Mouse (Mus musculus): ENCODE measurements around the gene Erich4. TPM values are rescaled to one million over a fixed set of nuclear protein-coding genes. Genes with fewer than 3 reads are reported as not detected.

The Erich4 gene
- polyA plus RNA-seq (2016; fragmentation: Nextera tagmentation; extraction: Ambion mirVana) = 0.13 and 0.14 TPM in 2 replicates

- no peaks in the 10 kb centered on the region for H3K36me3 ChIP-seq
- H3K9ac ChIP-seq = no peak within 1 kb of the TSS
- H3K4me2 ChIP-seq = no peak within 1 kb of the TSS
- H3K27ac ChIP-seq = no peak within 1 kb of the TSS
- peaks cover 27% of the 10 kb centered on the region for H3K4me1 ChIP-seq
- peaks cover 5% of the 10 kb centered on the region; the same call in 1 of the 2 replicates for H3K27me3 ChIP-seq (replicated peaks)
- H3K4me3 ChIP-seq = no peak within 1 kb of the TSS
- 59% methylated on average over 5 of the region's 5 CpGs for WGBS (ENCODE audit: insufficient replicate concordance)
- no peaks in the 10 kb centered on the region for H3K9me3 ChIP-seq (replicated peaks)
- no peak for ATAC-seq
Observed at GRCm38 (mm10) chr7:25615706-25616011, at the start of gene Erich4. Gene Erich4 (minus strand): TSS chr7:25615892.

DNA sequence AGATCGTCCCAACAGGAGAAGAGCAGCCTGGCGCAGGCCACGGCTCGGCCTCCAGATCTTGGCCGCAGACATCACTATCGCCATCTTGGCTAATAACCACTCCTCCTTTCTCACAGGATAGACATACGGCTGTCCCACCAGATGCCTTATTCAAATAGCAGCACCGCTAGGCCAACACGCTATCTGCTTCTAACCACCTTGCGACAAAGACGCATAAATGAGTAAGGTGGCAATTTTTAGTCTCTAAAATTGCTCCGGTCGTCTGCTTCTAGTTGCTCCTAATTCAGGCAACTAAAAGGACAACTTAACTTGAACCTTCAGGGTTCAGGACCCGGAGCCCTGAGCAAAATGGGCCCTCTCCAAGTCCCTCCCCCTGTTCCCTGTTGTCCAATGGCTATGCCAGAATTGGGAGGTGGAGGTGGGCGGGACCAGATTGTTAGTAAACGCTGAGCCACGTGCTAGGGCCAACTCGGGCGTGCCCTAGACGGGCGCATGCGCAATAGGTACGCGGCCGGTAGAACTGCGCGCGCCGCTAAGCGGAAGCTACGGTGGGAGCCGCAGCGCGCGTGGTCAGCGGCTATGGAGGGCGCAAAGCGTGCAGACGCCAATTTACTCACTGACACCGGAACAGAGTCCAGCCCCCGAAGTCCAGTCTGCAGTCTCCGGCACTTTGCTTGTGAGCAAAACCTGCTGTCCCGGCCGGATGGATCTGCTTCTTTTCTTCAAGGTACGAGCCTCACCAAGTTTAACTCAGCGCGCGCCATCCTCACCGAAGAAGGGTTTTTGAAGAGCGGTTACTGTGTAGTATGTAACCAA is 43.2 kb upstream of the Erich4 start, which contains the start of the genes Bckdha and Exosc5:
Gene Bckdha, minus strand, starts transcription at position 325 of the 816 bp plus-strand sequence.
Gene Exosc5, plus strand, starts transcription at position 508 of the 816 bp plus-strand sequence.
- Histone ChIP-seq H3K9me3 (replicated peaks) (no peaks in the 10 kb centered on the region), H3K36me3 (peaks cover 31% of the 10 kb centered on the region), H3K4me3 (peak within 1 kb of the TSS; percentile 77), H3K4me1 (peaks cover 54% of the 10 kb centered on the region), H3K27me3 (replicated peaks) (no peaks in the 10 kb centered on the region), H3K9ac (peak within 1 kb of the TSS; percentile 73), H3K27ac (peak within 1 kb of the TSS; percentile 54), H3K4me2 (peak within 1 kb of the TSS; percentile 83)
- ATAC-seq = peak; percentile 96
- WGBS (ENCODE audit: insufficient replicate concordance) = under 1% methylated on average over 50 of the region's 50 CpGs

DNA sequence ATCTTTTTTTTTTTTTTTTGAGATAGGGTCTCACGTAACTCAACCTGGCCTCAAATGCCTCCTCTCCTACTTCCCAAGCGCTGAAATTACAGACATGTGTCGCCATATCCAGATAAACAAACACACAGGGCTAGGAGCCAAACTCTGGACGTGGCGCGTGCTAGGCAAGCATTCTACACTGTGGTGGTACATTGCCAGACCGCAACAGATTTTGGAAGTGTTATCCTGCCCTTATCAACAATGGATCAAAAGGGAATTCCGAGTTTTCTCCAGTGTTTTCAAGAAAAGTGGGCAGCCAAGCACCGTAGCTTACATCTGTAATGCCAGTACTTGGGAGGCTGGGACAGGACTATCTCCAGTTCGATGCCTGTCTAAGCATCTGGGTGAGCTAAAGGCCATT is 42.1 kb upstream of the Erich4 start:
- no peak for ATAC-seq

GRCm38 (mm10) chr7:25655601-25656428 is 40.1 kb upstream of the Erich4 start:
- no peak overlapping the region for H3K9ac ChIP-seq
- H3K27ac ChIP-seq = no peak overlapping the region
- peaks cover 50% of the 10 kb centered on the region for H3K4me1 ChIP-seq
- H3K36me3 ChIP-seq = peaks cover under 1% of the 10 kb centered on the region
- 64% methylated on average over 11 of the region's 11 CpGs for WGBS (ENCODE audit: insufficient replicate concordance)
- no peak overlapping the region for H3K4me2 ChIP-seq
- no peaks in the 10 kb centered on the region for H3K27me3 ChIP-seq (replicated peaks)
- no peak for ATAC-seq
- H3K9me3 ChIP-seq (replicated peaks) = no peaks in the 10 kb centered on the region
- no peak overlapping the region for H3K4me3 ChIP-seq

More for the DNA sequence above, 42.1 kb upstream of the Erich4 start:
- Histone ChIP-seq H3K27me3 (replicated peaks) (no peaks in the 10 kb centered on the region), H3K4me3 (peak overlapping the region; percentile 77), H3K27ac (no peak overlapping the region), H3K9me3 (replicated peaks) (no peaks in the 10 kb centered on the region), H3K4me2 (peak overlapping the region; percentile 83), H3K4me1 (peaks cover 54% of the 10 kb centered on the region), H3K9ac (peak overlapping the region; percentile 66), H3K36me3 (peaks cover 20% of the 10 kb centered on the region)
- WGBS (ENCODE audit: insufficient replicate concordance) = 27% methylated on average over 10 of the region's 10 CpGs

DNA sequence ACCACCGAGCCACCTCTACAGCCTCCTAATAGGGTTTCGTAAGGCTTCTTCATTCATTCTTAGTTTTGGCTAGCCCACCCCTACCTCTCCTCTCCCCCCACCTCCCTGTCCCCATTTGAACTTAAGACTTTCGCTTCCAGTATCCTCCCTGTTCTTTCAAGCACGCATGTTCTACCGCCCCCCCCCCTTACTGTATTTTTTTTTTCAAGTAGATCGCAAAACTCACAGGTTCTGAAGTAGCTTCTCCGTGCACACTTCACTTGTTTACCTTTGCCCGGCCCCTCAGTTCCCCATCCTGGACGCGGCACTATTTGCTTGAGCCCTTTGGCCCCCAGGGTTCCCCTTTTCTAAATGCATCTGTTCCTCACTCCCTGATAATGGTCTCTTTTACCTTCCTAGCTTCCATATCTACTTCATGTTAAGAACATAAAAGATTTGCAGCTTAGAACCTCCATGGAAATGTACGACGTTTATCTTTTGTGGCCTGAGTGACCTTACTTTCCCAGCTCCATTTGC is 36.6 kb upstream of the Erich4 start:
- Histone ChIP-seq H3K9ac (no peak overlapping the region), H3K27ac (no peak overlapping the region), H3K9me3 (replicated peaks) (no peaks in the 10 kb centered on the region), H3K36me3 (no peaks in the 10 kb centered on the region), H3K27me3 (replicated peaks) (no peaks in the 10 kb centered on the region), H3K4me2 (0 out of 2 replicates have a peak overlapping the region, but pooled peaks have one; percentile 8), H3K4me1 (peaks cover 36% of the 10 kb centered on the region), H3K4me3 (no peak overlapping the region)
- WGBS (ENCODE audit: insufficient replicate concordance) = 39% methylated on average over 12 of the region's 12 CpGs
- ATAC-seq = no peak

- ATAC-seq = no peak
Observed at GRCm38 (mm10) chr7:25651281-25651680, 35.6 kb upstream of the Erich4 start.

GRCm38 (mm10) chr7:25649839-25650238 is 34.1 kb upstream of the Erich4 start:
- ATAC-seq = 0 out of 2 replicates have a peak, but pooled peaks have one; percentile 9
- no peak overlapping the region for H3K9ac ChIP-seq
- H3K9me3 ChIP-seq (replicated peaks) = no peaks in the 10 kb centered on the region
- H3K27me3 ChIP-seq (replicated peaks) = no peaks in the 10 kb centered on the region
- no peak overlapping the region for H3K4me3 ChIP-seq
- peaks cover 25% of the 10 kb centered on the region for H3K4me1 ChIP-seq
- H3K4me2 ChIP-seq = no peak overlapping the region
- 25% methylated on average over 5 of the region's 5 CpGs for WGBS (ENCODE audit: insufficient replicate concordance)
- no peak overlapping the region; the same call in 1 of the 2 replicates for H3K27ac ChIP-seq
- H3K36me3 ChIP-seq = no peaks in the 10 kb centered on the region

More at GRCm38 (mm10) chr7:25651281-25651680, 35.6 kb upstream of the Erich4 start:
- Histone ChIP-seq H3K36me3 (no peaks in the 10 kb centered on the region), H3K27me3 (replicated peaks) (no peaks in the 10 kb centered on the region), H3K9ac (no peak overlapping the region), H3K9me3 (replicated peaks) (no peaks in the 10 kb centered on the region), H3K4me3 (no peak overlapping the region), H3K27ac (no peak overlapping the region), H3K4me1 (peaks cover 26% of the 10 kb centered on the region), H3K4me2 (no peak overlapping the region)
- WGBS (ENCODE audit: insufficient replicate concordance) = 38% methylated on average over 8 of the region's 8 CpGs

GRCm38 (mm10) chr7:25647574-25648123 is 32.0 kb upstream of the Erich4 start:
- 51% methylated on average over 5 of the region's 5 CpGs for WGBS (ENCODE audit: insufficient replicate concordance)
- 0 out of 2 replicates have a peak, but pooled peaks cover 1% of the 10 kb centered on the region for H3K9me3 ChIP-seq (replicated peaks)
- no peak for ATAC-seq

GRCm38 (mm10) chr7:25645074-25645473 is 29.4 kb upstream of the Erich4 start:
- 58% methylated on average over 14 of the region's 14 CpGs for WGBS (ENCODE audit: insufficient replicate concordance)

More at GRCm38 (mm10) chr7:25647574-25648123, 32.0 kb upstream of the Erich4 start:
- Histone ChIP-seq H3K4me1 (peaks cover 32% of the 10 kb centered on the region), H3K36me3 (no peaks in the 10 kb centered on the region), H3K4me3 (no peak overlapping the region), H3K4me2 (no peak overlapping the region), H3K27ac (no peak overlapping the region), H3K27me3 (replicated peaks) (no peaks in the 10 kb centered on the region), H3K9ac (no peak overlapping the region)

DNA sequence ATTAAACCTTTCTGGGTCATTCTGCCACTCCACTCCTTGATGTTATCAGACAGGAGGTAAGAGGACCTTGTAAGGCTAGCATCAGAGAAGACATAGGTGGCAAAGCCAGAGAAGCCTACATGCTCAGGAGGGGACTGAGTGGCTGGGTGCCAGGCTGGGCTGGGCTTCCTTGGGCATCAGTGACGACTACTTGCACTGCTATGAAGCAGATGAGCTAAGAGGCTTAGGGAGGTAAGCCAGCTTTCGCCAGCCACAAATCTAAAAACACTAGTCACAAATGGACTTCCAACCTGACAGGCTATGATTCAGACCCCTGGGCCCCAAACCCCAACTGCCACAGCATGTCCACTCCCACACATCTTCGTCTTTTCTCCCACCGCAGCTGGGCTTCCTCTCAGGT is 28.9 kb upstream of the Erich4 start:
- H3K9me3 ChIP-seq (replicated peaks) = 0 out of 2 replicates have a peak, but pooled peaks cover 4% of the 10 kb centered on the region

More at GRCm38 (mm10) chr7:25645074-25645473, 29.4 kb upstream of the Erich4 start:
- peaks cover 6% of the 10 kb centered on the region; the same call in 1 of the 2 replicates for H3K36me3 ChIP-seq
- ATAC-seq = no peak
- H3K4me2 ChIP-seq = no peak overlapping the region
- H3K9me3 ChIP-seq (replicated peaks) = 0 out of 2 replicates have a peak, but pooled peaks cover 4% of the 10 kb centered on the region
- H3K4me3 ChIP-seq = no peak overlapping the region
- no peaks in the 10 kb centered on the region for H3K27me3 ChIP-seq (replicated peaks)
- H3K4me1 ChIP-seq = peaks cover 22% of the 10 kb centered on the region
- H3K9ac ChIP-seq = no peak overlapping the region
- H3K27ac ChIP-seq = no peak overlapping the region

GRCm38 (mm10) chr7:25644136-25644535 is 28.4 kb upstream of the Erich4 start:
- Histone ChIP-seq H3K36me3 (peaks cover 6% of the 10 kb centered on the region; the same call in 1 of the 2 replicates), H3K4me1 (peaks cover 12% of the 10 kb centered on the region; the same call in 1 of the 2 replicates), H3K9ac (no peak overlapping the region), H3K27ac (no peak overlapping the region), H3K27me3 (replicated peaks) (no peaks in the 10 kb centered on the region), H3K4me3 (no peak overlapping the region), H3K4me2 (no peak overlapping the region), H3K9me3 (replicated peaks) (0 out of 2 replicates have a peak, but pooled peaks cover 4% of the 10 kb centered on the region)
- 38% methylated on average over 10 of the region's 10 CpGs for WGBS (ENCODE audit: insufficient replicate concordance)
- ATAC-seq = no peak

More for the DNA sequence above, 28.9 kb upstream of the Erich4 start:
- Histone ChIP-seq H3K36me3 (peaks cover 6% of the 10 kb centered on the region; the same call in 1 of the 2 replicates), H3K4me3 (no peak overlapping the region), H3K27ac (no peak overlapping the region), H3K4me1 (peaks cover 17% of the 10 kb centered on the region), H3K27me3 (replicated peaks) (no peaks in the 10 kb centered on the region), H3K9ac (no peak overlapping the region), H3K4me2 (no peak overlapping the region)
- WGBS (ENCODE audit: insufficient replicate concordance) = 45% methylated on average over 4 of the region's 4 CpGs
- no peak for ATAC-seq
